Mouse (Mus musculus) kidney, adult 11 months (tissue): ENCODE measurements around the gene Dcst2.

Experiments
- DNase-seq: peaks from one replicate; pipeline ENCODE4 v3.0.0; 2022

The Dcst2 gene

DNA sequence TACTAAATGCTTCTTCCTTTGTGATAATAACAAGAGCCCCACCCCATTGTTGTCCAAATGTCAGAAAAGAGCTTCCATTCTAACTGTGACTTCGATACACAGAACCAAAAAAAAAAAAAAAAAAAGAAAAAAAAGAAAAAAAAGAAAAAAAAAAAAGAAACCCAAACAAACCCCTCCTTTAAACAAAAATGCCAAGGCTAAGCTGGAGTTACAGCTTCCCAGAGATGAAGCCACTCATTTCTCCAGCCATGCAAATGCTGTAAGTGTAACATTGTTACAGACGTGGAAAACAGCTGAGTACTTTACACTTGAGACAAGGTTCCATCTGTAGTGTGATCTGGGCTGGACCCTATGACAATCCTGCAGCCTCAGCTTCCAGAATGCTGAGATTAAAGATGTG lies 55.4 kb downstream of the Dcst2 start:
- DNase-seq, result no peak

DNA sequence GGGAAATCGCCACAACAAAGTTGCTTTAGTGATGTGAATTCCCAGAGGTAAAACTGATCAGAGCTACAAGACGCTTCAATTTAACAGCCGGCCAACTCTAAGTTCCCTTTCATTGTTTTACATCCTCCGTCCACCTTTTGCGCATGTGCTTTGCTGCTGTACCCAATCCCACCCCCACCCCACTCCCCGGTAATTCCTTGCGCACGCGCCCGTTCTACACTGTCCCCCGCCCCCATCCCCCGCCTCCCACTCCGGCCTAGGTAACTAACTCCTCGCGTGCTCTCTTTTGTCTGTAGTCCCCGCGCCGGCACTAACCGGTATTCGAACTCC lies 56.0 kb downstream of the Dcst2 start:
- no peak for DNase-seq

DNA sequence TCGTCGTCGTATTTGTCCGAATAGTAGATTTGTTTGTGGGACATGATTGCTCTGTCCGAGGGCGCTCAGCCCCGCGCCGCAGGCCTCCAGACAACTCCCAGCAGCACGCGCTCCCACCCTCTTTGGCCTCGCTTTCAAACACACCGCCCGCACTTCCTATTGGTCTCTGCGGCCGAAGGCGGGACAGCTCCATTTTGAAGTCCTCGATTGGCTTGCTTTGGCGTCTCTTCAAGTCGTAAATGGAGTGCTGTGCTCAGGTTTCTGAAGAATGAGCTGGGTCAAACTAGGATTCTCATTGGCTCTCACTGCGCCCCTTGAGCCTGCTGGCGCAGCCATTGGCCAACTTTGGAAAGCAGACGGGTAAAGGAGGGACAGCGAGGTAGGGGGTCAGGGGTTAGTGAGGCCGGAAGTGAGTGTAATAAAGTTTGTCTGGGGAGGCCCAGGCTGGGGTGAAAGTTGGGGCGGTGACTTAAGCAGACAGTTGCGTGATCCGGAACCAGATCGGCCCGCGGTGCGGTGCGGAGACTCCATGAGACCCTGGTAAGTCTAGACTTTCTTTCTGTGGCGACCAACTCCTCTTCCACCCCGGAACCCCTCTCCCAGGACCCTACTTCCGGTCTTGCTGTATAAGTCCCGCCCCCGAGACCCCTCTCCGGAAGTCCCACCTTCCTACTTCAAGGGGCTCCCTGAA lies 56.5 kb downstream of the Dcst2 start, which contains the start of the genes Cks1b and Shc1:
TSS of gene Cks1b (minus strand) at position 214 of the 691 bp plus-strand sequence.
TSS of gene Shc1 (plus strand) at position 274 of the 691 bp plus-strand sequence.
- DNase-seq, result peak; percentile 99

DNA sequence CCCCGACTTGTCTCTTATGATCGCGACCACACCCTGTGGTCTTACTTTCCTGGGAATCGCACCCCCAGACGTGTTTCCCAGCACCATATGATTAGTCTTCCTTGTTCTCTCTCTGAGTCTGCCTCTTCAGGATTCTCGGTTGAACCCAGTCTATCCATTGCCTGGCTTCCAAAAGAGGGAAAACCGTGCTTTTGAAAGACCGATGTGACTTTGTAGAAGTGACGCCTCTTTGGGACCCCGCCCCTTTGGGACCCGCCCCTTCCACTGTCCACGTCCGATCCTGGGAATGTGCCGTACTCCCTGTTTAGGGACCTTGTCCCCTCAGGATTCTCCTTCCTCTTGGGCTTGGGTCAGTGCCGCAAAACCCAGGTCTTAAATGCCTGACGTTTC lies 57.1 kb downstream of the Dcst2 start:
- peak; percentile 78 for DNase-seq

DNA sequence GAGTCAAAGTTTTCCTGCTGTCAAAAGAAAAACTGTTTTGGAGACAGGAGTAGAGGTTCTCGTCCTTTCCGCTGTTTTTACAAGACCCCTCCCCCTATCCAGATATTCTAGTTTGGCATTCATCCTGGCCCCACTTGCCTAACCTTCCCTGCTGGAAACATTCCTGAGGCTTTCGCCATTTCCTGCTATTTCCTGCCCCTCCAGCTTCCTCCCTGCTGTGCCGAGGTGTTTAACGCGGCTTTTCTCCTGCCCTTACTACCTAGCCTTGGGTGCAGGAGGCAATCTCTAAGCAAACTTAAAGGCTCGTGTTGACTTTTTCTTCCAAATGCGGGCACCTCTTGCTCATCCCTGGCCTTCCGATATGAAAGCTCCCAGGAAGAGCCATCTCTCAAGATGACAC lies 57.8 kb downstream of the Dcst2 start:
- DNase-seq, result peak; percentile 60

DNA sequence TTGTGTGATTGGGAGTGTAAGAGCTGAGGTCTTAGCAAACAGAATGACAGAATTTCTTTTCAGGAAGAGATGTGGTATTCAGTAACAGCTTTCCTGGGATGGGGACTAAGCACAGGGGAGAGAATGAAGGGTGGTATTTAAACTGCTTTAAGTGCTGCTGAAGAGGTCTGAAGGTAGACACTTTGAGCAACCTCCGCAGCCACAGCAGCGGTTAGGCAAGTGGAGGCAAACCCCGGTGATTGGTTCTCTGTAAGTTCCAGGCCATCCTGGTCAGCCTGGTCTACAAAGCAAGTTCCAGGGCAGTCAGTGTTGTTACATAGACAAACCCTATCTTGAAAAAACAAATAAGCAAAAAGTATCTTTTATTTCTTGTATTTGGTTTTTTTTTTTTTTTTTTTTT lies 58.2 kb downstream of the Dcst2 start:
- DNase-seq, result no peak

DNA sequence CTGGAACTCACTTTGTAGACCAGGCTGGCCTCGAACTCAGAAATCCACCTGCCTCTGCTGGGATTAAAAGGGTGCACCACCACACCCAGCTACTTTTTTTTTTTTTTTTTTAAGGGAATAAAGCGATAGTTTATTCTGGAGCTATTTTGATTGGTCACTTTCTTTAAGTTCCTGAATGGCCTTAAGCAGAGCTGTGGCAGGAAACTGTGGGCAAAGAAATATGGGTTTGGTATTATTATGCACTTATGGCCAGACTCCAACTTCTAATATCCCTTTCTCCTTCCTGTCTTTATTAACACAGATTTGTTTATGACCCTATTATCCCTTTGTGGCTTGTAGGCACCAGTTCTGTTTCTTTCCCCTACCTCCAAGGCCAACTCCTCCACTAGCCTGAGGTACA lies 58.6 kb downstream of the Dcst2 start:
- DNase-seq, result no peak

DNA sequence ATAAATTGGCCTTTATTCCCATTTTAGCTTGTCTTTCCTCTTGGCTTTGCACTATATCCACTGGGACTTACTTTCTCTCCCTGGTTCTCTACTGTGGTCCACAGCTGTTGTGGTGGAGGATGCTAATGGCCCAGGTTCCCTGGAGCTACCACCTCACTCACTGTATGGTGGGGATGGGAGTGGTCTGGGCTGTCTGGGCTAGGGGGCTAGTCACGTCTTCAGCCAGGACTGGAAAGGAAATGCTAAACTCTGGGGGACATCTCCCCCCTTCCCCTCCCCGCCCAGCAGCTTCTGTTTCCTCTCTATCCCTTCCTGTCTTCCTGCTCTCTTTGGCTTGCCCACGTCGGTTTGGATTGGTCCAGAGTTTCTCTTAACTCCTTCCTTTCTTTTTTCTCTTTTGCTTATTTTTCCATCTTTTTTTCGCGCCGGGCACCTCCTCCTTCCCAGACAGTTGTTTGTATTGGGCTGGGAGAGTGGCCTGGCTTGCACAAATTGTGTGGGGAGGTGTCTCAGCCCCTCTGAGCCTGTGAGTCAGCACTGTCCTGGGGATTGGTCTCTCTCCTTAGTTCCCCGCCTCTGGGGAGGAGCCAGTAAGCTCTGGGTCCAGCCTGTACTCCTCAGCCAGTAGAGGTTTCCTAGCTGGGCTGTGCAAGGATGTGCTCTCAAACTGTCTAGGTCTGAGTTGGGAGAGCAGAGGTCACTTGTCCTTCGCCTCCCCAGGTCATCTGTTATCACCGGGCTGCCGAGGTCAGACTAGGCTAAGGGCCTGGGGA lies 59.4 kb downstream of the Dcst2 start:
- DNase-seq, result peak; percentile 81

DNA sequence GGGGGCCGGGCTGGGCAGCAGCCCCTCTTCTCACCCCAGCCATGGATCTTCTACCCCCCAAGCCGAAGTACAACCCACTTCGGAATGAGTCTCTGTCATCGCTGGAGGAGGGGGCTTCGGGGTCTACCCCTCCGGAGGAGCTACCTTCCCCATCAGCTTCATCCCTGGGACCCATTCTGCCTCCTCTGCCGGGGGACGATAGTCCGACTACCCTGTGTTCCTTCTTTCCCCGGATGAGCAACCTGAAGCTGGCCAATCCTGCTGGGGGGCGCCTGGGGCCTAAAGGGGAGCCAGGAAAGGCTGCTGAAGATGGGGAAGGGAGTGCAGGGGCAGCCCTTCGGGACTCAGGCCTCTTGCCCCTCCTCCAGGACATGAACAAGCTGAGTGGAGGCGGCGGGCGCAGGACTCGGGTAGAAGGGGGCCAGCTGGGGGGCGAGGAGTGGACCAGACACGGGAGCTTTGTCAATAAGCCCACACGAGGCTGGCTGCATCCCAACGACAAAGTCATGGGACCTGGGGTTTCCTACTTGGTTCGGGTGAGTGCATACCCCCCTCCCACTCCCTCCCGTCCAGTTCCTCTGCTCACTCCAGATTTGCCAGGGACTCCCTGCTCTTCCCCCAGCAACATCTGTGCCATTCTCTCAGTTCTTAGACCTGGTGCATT lies 60.2 kb downstream of the Dcst2 start:
- DNase-seq, result no peak

DNA sequence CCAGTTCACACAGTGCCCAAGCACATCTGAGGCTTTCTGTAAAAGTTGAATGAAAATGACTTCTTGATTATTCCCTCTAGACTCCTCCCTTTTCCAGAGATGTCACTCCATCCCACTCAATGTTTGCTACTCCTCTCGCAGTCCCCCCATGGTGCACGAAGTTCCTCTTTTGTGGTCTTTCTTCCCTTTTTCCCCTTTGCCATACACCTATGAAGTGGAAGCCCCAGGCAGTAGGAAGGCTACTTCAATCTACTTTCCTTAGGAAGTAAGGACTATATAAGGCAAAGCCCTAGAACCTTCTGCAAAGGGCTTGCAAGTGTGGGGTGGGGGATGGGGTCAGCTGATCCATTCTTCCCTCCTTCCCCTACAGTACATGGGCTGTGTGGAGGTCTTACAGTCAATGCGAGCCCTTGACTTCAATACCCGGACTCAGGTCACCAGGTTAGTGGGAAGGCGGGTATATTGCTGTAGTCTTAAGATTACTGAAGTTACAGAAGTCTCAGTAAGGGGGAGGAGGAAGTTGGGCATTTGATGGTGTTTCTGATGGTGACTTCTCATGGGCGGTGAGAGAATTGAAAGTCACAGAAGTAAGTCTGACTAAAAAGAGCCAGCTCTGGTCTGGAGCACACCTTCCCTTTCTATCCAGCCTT lies 60.9 kb downstream of the Dcst2 start:
- DNase-seq, result no peak

DNA sequence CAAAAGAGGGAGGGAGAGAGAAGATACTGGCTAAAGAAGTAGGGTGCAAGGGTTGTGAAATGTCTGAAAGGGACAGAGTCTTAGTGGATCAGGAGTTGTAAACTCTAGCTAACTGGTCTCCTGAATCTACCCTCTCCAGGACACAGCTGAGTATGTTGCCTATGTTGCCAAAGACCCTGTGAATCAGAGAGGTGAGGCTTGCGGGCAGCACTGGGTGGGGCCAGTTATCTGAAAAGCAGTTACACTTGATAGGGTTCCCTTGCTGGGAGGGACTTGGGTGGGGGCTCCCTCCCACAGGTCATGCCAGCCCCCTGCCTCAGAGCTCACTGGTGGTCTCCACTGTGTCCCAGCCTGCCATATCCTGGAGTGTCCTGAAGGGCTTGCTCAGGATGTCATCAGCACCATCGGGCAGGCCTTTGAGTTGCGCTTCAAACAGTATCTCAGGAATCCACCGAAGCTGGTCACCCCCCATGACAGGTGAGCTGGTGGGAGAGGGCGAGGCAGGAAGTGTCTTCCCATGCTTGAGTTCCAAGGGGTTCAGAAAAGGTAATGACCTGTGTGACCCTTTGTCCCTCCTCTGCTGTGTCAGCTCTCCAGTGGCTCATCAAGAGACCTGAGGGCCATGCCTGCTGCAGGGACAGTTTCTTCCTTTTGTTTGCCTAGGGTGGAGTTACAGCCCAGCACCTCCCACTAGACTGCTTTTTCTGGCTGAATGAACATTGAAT lies 62.8 kb downstream of the Dcst2 start:
- DNase-seq, result no peak

DNA sequence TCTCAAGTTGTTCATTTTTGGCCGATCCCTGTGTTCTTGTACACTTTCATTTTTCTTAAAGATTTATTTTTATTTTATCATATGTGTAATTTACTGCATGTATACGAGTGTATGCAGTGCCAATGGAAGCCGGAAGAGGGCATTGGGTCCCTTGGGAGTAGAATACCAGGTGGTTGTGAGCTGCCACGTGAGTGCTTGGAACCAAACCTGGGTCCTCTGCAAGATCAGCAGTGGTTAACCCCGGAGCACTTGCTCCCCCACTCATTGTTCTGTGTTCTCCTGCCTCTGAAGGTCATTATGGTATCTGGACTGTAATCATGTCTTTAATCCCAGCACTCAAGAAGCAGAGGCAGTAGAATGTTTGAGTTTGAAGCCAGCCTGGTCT lies 63.4 kb downstream of the Dcst2 start:
- no peak for DNase-seq

DNA sequence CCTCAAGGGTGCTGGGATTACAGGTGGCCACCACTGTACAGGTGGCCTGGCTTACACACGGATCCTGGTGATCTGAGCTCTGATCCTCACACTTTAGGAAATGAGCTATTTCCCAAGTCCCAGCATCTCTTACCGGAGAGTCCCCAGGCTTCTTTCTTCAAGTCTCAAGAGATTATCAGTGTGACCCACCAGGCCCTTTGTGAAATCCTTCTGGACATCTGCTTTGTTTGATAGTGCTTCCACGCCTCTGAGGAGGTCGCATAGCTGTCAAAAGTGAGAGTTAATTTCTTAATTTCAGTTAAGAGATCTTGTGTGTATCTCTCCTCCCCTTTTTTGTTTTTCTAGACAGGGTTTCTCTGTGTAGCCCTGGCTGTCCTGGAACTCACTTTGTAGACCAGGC lies 64.1 kb downstream of the Dcst2 start:
- no peak for DNase-seq
